Mouse (Mus musculus): ENCODE data around the gene 5031439G07Rik. TPM values are rescaled to one million over a fixed set of nuclear protein-coding genes. Genes with fewer than 3 reads are reported as not detected.

Gene 5031439G07Rik
- polyA plus RNA-seq, 1 experiment from 2014 or later: 9.2 TPM

DNA sequence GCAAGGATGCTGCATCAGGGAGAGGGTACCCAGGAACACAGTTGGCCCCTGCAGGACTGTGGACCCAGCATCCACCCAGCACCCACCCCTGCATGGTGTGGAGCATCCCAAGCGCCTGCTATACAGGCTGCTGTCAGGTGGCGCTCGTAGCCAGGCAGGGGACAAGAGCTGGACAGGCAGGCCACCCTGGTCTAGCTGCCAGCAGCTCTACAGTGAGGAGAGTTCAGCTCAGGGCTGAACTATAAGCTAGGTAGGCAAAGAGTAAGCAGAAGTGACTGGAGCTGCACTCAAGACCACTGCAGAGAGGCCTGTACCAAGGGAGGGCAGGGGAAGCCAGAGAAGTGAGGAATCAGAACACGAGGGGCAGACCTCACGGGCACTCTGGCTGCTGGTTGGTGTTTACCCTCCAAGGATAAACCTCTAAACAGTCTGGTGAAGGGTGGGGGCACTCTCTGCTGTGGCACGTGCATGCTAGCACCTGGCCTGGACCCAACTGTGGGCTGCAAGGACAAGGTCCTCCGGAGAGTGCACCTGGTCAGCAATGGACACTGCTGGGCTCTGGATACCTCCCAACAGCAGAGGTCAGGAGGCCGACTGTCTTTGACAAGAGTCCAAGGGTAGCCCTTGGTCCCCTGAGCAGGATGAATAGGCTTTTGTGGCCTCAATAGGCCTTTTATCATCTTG lies 15.3 kb downstream of the 5031439G07Rik start:
- Histone ChIP-seq H3K9me3 (no peaks in the 10 kb centered on the region), H3K27me3 (no peaks in the 10 kb centered on the region), H3K4me2 (no peak overlapping the region), H3K36me3 (no peaks in the 10 kb centered on the region), H3K4me1 (peaks cover 7% of the 10 kb centered on the region; the same call in 1 of the 2 replicates), H3K27ac (no peak overlapping the region), H3K9ac (no peak overlapping the region), H3K4me3 (no peak overlapping the region)
- no peak for ATAC-seq (ENCODE audit: insufficient number of reproducible peaks, insufficient read depth, low FRiP score, low TSS enrichment, low read depth)
- whole genome bisulfite sequencing: 53% methylated on average over 8 of the region's 8 CpGs

DNA sequence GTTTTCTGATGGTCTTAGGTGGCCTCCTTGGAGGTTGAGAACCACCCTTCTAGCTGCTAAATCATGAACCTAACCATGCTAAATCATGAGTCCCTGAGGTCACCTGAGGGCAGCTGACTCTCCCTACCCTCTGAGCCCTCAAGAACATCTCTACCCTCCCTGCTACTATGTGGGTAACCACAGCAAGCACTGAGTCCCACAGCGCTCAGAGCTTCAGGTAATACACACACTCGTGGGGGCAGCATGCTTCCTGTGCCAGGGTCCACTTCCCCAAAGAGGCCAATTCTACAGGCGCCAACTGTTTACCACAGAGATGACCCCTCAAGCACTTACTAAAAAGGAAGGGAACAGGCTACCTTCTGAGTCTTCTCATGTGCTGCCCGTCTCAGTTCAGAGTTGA lies 19.8 kb downstream of the 5031439G07Rik start:
- Histone ChIP-seq H3K9me3 (no peaks in the 10 kb centered on the region), H3K4me2 (no peak overlapping the region), H3K27ac (no peak overlapping the region), H3K27me3 (no peaks in the 10 kb centered on the region), H3K4me1 (no peaks in the 10 kb centered on the region), H3K36me3 (no peaks in the 10 kb centered on the region), H3K9ac (no peak overlapping the region), H3K4me3 (no peak overlapping the region)
- no peak for ATAC-seq (ENCODE audit: insufficient number of reproducible peaks, insufficient read depth, low FRiP score, low TSS enrichment, low read depth)
- 89% methylated on average over 4 of the region's 4 CpGs for WGBS

DNA sequence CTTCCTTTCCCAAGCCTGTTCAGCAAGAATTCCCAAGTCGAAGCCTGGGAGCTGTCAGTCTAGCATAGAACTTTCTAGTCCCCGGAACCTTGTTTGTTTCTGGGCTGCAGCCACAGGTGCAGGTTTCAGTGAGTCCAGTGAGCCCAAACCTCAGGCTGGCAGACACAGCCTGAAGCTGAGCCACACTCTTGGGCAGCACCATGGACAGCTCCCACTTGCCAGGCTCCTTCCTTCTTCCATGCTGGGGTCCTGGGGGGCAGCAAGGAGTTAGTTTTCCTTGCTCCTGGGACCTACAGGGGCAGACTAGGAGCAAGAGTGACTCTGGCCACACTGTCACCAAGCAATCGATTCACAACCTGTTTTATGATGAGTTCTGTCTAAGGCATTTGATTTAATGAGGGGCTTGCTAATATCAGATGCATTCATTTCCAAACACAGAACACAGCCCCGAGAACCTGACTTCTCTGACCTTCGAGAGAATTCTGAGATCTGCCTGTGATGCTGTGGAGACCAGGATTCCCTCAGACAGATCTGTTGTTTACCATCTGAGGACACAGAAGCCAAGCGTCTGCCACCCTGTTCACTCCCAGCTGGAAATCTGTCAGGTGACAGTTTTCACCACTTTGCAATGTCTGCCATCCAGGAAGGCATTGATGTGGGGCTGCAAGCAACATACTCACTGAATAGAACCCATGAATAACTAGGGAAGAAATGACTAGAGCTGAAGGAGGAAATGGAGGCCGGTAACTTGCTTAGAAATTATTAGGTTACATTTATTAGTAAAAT lies 22.6 kb downstream of the 5031439G07Rik start:
- H3K9ac ChIP-seq: no peak overlapping the region
- H3K9me3 ChIP-seq: no peaks in the 10 kb centered on the region
- no peak overlapping the region for H3K4me2 ChIP-seq
- no peak overlapping the region for H3K27ac ChIP-seq
- H3K4me3 ChIP-seq: no peak overlapping the region
- no peak for ATAC-seq (ENCODE audit: insufficient number of reproducible peaks, insufficient read depth, low FRiP score, low TSS enrichment, low read depth)
- H3K27me3 ChIP-seq: no peaks in the 10 kb centered on the region
- H3K4me1 ChIP-seq: peaks cover 2% of the 10 kb centered on the region; the same call in 1 of the 2 replicates
- WGBS: 68% methylated on average over 7 of the region's 7 CpGs
- H3K36me3 ChIP-seq: no peaks in the 10 kb centered on the region

DNA sequence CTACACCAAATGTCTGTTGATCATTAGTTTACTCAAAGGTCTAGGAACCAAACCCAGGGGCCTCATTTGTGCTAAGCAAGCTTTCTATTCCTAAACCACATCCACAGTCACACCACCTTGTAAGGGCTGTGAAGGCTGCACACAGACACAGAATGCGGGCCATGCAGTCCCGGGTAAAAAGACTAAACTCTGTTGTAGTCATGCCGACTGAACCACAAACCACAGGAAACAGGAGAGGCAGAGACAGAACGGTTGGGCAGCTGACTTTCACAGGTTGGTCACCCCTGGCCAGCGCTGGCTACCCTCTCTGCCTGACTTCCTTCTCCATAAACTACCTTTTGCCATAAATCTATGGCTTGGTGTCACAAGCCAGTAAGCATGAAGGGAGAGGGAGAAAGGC lies 23.6 kb downstream of the 5031439G07Rik start:
- H3K27me3 ChIP-seq: no peaks in the 10 kb centered on the region
- no peak overlapping the region for H3K27ac ChIP-seq
- no peaks in the 10 kb centered on the region for H3K9me3 ChIP-seq
- H3K4me2 ChIP-seq: no peak overlapping the region
- WGBS: 71% methylated on average over 5 of the region's 5 CpGs
- H3K4me1 ChIP-seq: peaks cover 5% of the 10 kb centered on the region; the same call in 1 of the 2 replicates
- H3K9ac ChIP-seq: no peak overlapping the region
- H3K36me3 ChIP-seq: peaks cover 4% of the 10 kb centered on the region; the same call in 1 of the 2 replicates
- no peak overlapping the region for H3K4me3 ChIP-seq
- no peak for ATAC-seq (ENCODE audit: insufficient number of reproducible peaks, insufficient read depth, low FRiP score, low TSS enrichment, low read depth)

DNA sequence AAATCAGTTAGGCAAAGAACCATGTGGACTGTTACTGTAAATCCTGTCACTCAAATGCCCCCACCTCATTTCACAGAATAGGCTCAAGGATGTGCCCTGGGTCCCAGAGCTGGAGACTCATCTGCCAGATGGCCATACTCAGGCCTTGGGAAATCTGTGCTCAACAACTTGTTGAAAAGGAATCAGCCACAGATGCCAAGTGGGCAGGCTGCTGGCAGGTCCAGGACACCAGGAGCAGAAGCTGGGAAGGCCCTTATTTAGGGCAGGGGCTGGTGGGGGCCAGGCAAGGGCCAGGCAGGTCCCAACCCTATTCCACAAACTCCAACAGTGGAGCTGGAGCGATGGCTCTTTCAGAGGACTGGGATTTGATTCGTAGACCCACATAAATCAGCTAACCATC lies 25.8 kb downstream of the 5031439G07Rik start:
- H3K4me1 ChIP-seq: peaks cover 5% of the 10 kb centered on the region; the same call in 1 of the 2 replicates
- WGBS: 84% methylated on average over 2 of the region's 2 CpGs

DNA sequence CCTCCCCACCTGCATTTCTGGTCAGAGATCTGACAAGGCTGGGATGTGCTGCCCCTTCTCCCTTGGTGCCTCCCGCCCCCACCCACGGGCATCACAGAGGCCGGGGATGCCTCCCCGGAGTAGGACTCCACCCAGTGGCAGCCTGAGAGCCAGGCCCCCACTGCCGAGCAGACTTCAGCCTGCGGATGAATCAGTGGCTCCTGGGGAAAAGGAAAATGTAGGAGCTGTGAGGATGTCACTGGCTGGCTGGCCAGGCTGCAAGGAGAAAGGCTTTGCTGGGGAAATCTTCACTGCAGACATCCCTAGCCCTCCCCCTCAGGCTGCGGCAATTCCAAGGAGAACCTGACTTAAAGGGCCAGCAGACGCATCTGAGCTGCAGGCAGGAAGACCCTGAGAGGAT lies 27.7 kb downstream of the 5031439G07Rik start:
- WGBS: 17% methylated on average over 8 of the region's 8 CpGs
- Histone ChIP-seq H3K9me3 (no peaks in the 10 kb centered on the region), H3K9ac (no peak overlapping the region), H3K27ac (no peak overlapping the region), H3K4me2 (no peak overlapping the region), H3K4me1 (peaks cover 5% of the 10 kb centered on the region; the same call in 1 of the 2 replicates), H3K4me3 (no peak overlapping the region), H3K36me3 (peaks cover 38% of the 10 kb centered on the region), H3K27me3 (no peaks in the 10 kb centered on the region)
- no peak for ATAC-seq (ENCODE audit: insufficient number of reproducible peaks, insufficient read depth, low FRiP score, low TSS enrichment, low read depth)

More for the DNA sequence above, 25.8 kb downstream of the 5031439G07Rik start:
- no peak overlapping the region for H3K4me2 ChIP-seq
- ATAC-seq (ENCODE audit: insufficient number of reproducible peaks, insufficient read depth, low FRiP score, low TSS enrichment, low read depth): no peak
- no peaks in the 10 kb centered on the region for H3K9me3 ChIP-seq
- H3K9ac ChIP-seq: no peak overlapping the region
- H3K36me3 ChIP-seq: peaks cover 23% of the 10 kb centered on the region; the same call in 1 of the 2 replicates
- H3K27me3 ChIP-seq: no peaks in the 10 kb centered on the region
- no peak overlapping the region for H3K27ac ChIP-seq
- no peak overlapping the region for H3K4me3 ChIP-seq

DNA sequence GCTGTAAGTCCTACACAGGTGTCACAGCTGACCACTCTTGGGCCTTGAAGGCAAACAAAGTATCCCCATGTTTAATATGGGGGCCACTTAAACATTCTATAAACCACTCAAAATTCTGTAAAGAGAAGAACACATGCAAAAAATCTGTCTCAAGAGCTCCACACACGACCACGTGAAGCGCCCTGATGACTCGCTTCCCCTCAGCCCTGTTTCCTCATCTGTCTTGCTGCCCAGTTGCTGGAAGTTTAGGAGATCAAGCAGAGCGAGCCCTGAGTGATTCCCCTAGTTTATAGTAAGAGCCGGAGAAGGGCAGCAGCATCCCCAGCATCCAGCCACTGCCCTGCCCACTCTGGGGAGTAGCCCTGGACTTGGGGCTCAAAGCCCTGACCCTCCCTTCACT lies 28.5 kb downstream of the 5031439G07Rik start:
- Histone ChIP-seq H3K27ac (no peak overlapping the region), H3K9me3 (no peaks in the 10 kb centered on the region), H3K4me3 (no peak overlapping the region), H3K27me3 (no peaks in the 10 kb centered on the region), H3K4me1 (peaks cover 5% of the 10 kb centered on the region; the same call in 1 of the 2 replicates), H3K36me3 (peaks cover 46% of the 10 kb centered on the region), H3K4me2 (no peak overlapping the region), H3K9ac (no peak overlapping the region)
- ATAC-seq (ENCODE audit: insufficient number of reproducible peaks, insufficient read depth, low FRiP score, low TSS enrichment, low read depth): no peak
- WGBS: 83% methylated on average over 6 of the region's 6 CpGs

DNA sequence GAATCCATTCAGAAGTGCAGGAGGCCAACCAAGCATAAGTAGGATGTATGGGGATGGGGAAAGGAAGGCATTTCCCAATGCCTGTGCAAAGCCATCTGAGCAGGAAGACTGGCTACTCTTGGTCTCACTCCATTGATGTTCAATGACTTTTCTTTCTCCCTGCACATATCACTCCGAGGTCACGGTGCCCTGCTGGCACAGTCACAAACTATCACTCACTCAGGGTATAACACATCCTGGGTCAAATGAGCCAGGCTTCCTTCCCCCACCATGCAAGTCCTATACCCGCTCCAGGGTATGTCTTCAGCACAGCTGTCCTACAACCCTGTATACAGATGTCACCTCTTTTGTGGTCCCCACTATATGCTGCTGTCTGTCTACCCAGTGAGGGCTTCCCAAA lies 30.0 kb downstream of the 5031439G07Rik start:
- Histone ChIP-seq H3K9me3 (no peaks in the 10 kb centered on the region), H3K9ac (no peak overlapping the region), H3K27me3 (no peaks in the 10 kb centered on the region), H3K4me1 (peaks cover 5% of the 10 kb centered on the region; the same call in 1 of the 2 replicates), H3K27ac (no peak overlapping the region), H3K4me3 (no peak overlapping the region), H3K36me3 (peaks cover 59% of the 10 kb centered on the region), H3K4me2 (no peak overlapping the region)
- WGBS: 95% methylated on average over 3 of the region's 3 CpGs
- ATAC-seq (ENCODE audit: insufficient number of reproducible peaks, insufficient read depth, low FRiP score, low TSS enrichment, low read depth): no peak

DNA sequence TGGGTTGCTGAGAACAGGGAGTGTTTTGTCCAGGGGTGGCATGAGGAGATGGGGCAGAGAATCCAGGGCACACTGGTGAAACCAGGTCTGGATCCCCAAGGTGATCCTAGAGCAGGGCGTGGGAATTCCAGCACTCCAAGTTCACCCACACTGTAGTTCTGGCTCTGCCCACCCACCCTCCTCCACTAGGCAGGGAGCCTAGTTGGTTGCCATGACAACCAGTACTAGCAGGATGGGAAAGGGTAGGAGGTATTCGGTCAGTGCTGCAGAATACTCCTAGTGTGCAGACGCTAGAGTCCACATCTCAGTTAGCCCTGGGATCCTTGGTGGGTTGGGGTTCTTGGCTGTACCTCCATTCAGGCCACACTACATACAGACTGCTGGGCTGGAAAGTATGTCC lies 30.5 kb downstream of the 5031439G07Rik start:
- Histone ChIP-seq H3K4me2 (no peak overlapping the region), H3K36me3 (peaks cover 64% of the 10 kb centered on the region), H3K4me3 (no peak overlapping the region), H3K9me3 (no peaks in the 10 kb centered on the region), H3K4me1 (peaks cover 5% of the 10 kb centered on the region; the same call in 1 of the 2 replicates), H3K27me3 (no peaks in the 10 kb centered on the region), H3K9ac (no peak overlapping the region), H3K27ac (no peak overlapping the region)
- 52% methylated on average over 3 of the region's 3 CpGs for WGBS
- ATAC-seq (ENCODE audit: insufficient number of reproducible peaks, insufficient read depth, low FRiP score, low TSS enrichment, low read depth): no peak

DNA sequence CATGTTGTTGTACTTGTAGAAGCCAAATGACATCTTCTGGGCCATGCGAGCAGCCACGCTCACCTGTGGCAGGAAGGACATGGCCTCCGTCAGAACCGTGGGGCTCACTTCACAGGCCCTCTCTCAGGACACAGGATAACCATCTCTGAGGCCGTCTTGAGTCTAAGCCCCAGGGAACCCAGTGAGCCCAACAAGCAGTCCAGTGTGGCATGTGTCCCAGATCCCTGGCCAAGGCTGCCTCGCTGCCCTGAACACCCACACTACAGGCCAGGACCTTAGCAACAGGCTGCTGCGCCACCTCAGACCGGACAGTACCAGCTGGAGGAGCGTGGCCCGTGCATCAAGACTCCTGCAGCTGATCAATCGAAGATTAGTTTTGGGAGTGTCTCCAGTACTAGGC lies 35.1 kb downstream of the 5031439G07Rik start:
- Histone ChIP-seq H3K4me2 (no peak overlapping the region), H3K36me3 (peaks cover 92% of the 10 kb centered on the region), H3K4me1 (no peaks in the 10 kb centered on the region), H3K9me3 (no peaks in the 10 kb centered on the region), H3K9ac (no peak overlapping the region), H3K27me3 (no peaks in the 10 kb centered on the region), H3K27ac (no peak overlapping the region), H3K4me3 (no peak overlapping the region)
- 93% methylated on average over 11 of the region's 11 CpGs for WGBS
- ATAC-seq (ENCODE audit: insufficient number of reproducible peaks, insufficient read depth, low FRiP score, low TSS enrichment, low read depth): no peak

DNA sequence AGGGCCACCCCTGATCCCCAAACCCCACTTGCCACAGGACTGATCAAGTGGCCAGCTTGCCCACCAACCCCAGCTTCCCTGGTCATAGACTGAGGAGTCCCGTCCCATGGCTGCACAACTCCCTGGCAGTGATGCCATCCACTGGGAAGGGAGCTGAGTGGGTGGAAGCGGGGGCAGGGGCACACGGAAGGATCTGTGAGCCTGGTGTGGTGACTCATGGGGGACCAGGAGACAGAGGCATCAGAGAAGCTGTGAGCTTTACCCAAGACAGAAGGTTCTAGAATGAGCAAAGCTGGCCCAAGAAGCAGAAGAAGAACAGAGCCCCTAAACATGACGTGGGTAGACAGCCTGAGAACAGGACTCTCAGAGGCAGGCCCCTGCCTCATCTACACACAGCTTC lies 38.3 kb downstream of the 5031439G07Rik start:
- Histone ChIP-seq H3K27ac (no peak overlapping the region), H3K4me3 (no peak overlapping the region), H3K27me3 (no peaks in the 10 kb centered on the region), H3K4me2 (no peak overlapping the region), H3K9me3 (no peaks in the 10 kb centered on the region), H3K36me3 (peaks cover 75% of the 10 kb centered on the region), H3K4me1 (no peaks in the 10 kb centered on the region), H3K9ac (no peak overlapping the region)
- 89% methylated on average over 4 of the region's 4 CpGs for WGBS
- no peak for ATAC-seq (ENCODE audit: insufficient number of reproducible peaks, insufficient read depth, low FRiP score, low TSS enrichment, low read depth)

DNA sequence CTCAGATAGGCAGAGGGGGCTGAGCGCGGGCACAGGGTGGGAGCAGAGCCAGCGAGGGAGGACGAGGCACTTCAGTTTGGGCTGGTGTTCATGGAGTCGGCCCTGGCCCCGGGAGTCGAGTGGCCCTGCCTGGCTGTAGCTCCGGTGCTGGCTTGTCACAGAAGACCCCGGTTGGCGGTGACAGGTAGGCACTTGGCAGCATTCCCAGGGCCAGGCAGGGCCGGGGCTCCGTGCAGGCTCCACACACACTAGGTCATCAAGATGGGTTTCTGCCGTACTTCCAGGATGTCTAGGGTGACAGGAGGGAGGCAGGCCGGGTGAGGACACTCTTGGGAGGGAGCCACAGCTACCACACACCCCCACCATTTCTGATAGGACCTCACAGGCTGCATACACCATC lies 39.4 kb downstream of the 5031439G07Rik start:
- H3K27me3 ChIP-seq: no peaks in the 10 kb centered on the region
- H3K9ac ChIP-seq: no peak overlapping the region
- WGBS: 92% methylated on average over 14 of the region's 14 CpGs
- H3K9me3 ChIP-seq: no peaks in the 10 kb centered on the region
- H3K4me2 ChIP-seq: no peak overlapping the region
- no peak overlapping the region for H3K27ac ChIP-seq
- ATAC-seq (ENCODE audit: insufficient number of reproducible peaks, insufficient read depth, low FRiP score, low TSS enrichment, low read depth): no peak
- H3K36me3 ChIP-seq: peaks cover 67% of the 10 kb centered on the region
- no peak overlapping the region for H3K4me3 ChIP-seq
- H3K4me1 ChIP-seq: no peaks in the 10 kb centered on the region

Data from embryonic facial prominence, embryonic 13.5 days (tissue).